ENCODE assay signal across 17 mouse cellular contexts in the genomic region with DNA sequence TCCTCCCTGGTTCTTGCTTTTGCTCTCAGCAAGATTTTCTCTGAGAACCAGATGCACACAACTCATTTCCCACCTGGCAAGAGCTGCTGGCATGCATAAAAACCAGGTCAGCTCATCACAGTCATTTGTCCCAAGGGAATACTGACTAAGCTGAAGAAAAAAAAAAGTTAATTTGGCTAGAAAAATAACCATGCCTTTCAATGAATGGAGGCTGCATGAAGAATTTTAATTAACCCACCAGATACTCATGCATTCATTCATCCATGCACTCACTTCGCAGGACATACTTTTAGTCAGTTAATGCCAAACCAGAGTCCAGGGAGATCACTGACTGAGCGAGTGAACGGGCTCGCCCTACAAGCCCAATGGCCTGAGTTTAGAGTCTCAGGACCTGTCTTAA.
A peak's percentile ranks its signal among the peaks of the same experiment; 100 is the strongest.
DNase-seq lines count a peak whose midpoint lies in the region; ATAC-seq and TF ChIP-seq lines count a peak whose summit lies in the region.
"Had no signal": no experiment of that assay in that cellular context is flagged by ENCODE, and none has a peak within 500 bp of the region (broad histone marks: within the 10 kb centered on the region; RNA-seq: fewer than 3 reads in every experiment).

No protein-coding gene starts in this region.

- no peak overlapping the region for H3K27ac ChIP-seq in layer of hippocampus, adult 2 months
- no peak overlapping the region for H3K27ac ChIP-seq in kidney, embryonic 16.5 days (ENCODE audit: low read length)
- no peak overlapping the region for H3K27ac ChIP-seq in forebrain, postnatal 0 days (ENCODE audit: low read depth, low read length)
- no peak overlapping the region for H3K27ac ChIP-seq in midbrain, embryonic 13.5 days
- H3K27ac ChIP-seq: embryonic facial prominence, embryonic 12.5 days; heart, embryonic 13.5 days; macrophage; midbrain, embryonic 12.5 days had no signal

- ATAC-seq in kidney, embryonic 16.5 days (ENCODE audit: low FRiP score, low TSS enrichment), result peak; percentile 51; the same call in 1 of the 2 replicates
- ATAC-seq in forebrain, postnatal 0 days, result no peak
- ATAC-seq in midbrain, embryonic 13.5 days, result no peak
- ATAC-seq: inflammation-experienced regulatory T-cells, adult 6 months had no signal

- H3K9me3 ChIP-seq in kidney, embryonic 16.5 days (ENCODE audit: low read length), result peaks cover 12% of the 10 kb centered on the region; the same call in 1 of the 2 replicates
- H3K9me3 ChIP-seq in forebrain, postnatal 0 days (ENCODE audit: low read length), result no peaks in the 10 kb centered on the region; the same call in 1 of the 2 replicates
- peaks cover 3% of the 10 kb centered on the region for H3K9me3 ChIP-seq in midbrain, embryonic 13.5 days

- WGBS in kidney, embryonic 16.5 days, result 68% methylated on average over 4 of the region's 4 CpGs
- 87% methylated on average over 4 of the region's 4 CpGs for WGBS in forebrain, postnatal 0 days
- 91% methylated on average over 4 of the region's 4 CpGs for WGBS in midbrain, embryonic 13.5 days

- H3K4me2 ChIP-seq in kidney, embryonic 16.5 days (replicated peaks; ENCODE audit: low read depth, low read length), result no peak overlapping the region
- no peak overlapping the region for H3K4me2 ChIP-seq in forebrain, postnatal 0 days (ENCODE audit: low read depth)
- no peak overlapping the region for H3K4me2 ChIP-seq in midbrain, embryonic 13.5 days (replicated peaks)
- H3K4me2 ChIP-seq: embryonic facial prominence, embryonic 12.5 days; heart, embryonic 13.5 days; lung, embryonic 14.5 days; midbrain, embryonic 12.5 days had no signal

- no peaks in the 10 kb centered on the region for H3K36me3 ChIP-seq in kidney, embryonic 16.5 days (ENCODE audit: insufficient read depth, low read length)
- no peaks in the 10 kb centered on the region for H3K36me3 ChIP-seq in forebrain, postnatal 0 days (ENCODE audit: insufficient read depth)
- H3K36me3 ChIP-seq in midbrain, embryonic 13.5 days, result no peaks in the 10 kb centered on the region
- H3K36me3 ChIP-seq: embryonic facial prominence, embryonic 12.5 days; G1E; heart, embryonic 13.5 days; midbrain, embryonic 12.5 days had no signal

- peak; percentile 3 to 10 for DNase-seq in layer of hippocampus, adult 2 months (ENCODE audit: low spot score in 2 of 2)
- DNase-seq in layer of hippocampus, adult 9-10 months (ENCODE audit: low spot score), result no peak
- DNase-seq in cerebellum, adult 8-10 months, result peak; percentile 5
- no peak for DNase-seq in forebrain, postnatal 0 days
- no peak for DNase-seq in heart, adult 18-20 months
- DNase-seq: adrenal gland, postnatal 10 days; gastrocnemius, postnatal 14 days; lung, embryonic 14.5 days; right cerebral cortex, postnatal 25 days had no signal

- no peak overlapping the region for H3K4me3 ChIP-seq in layer of hippocampus, adult 2 months
- H3K4me3 ChIP-seq in kidney, embryonic 16.5 days (ENCODE audit: low read length), result no peak overlapping the region
- H3K4me3 ChIP-seq in forebrain, postnatal 0 days (ENCODE audit: low read depth, low read length), result no peak overlapping the region
- H3K4me3 ChIP-seq in midbrain, embryonic 13.5 days (replicated peaks), result no peak overlapping the region
- H3K4me3 ChIP-seq: embryonic facial prominence, embryonic 12.5 days; heart, embryonic 13.5 days; midbrain, embryonic 12.5 days had no signal

- no peak overlapping the region for H3K9ac ChIP-seq in kidney, embryonic 16.5 days (replicated peaks; ENCODE audit: low read length)
- H3K9ac ChIP-seq in forebrain, postnatal 0 days, result no peak overlapping the region
- no peak overlapping the region for H3K9ac ChIP-seq in midbrain, embryonic 13.5 days (replicated peaks)
- H3K9ac ChIP-seq: embryonic facial prominence, embryonic 12.5 days; heart, embryonic 13.5 days; lung, embryonic 14.5 days; midbrain, embryonic 12.5 days had no signal

- H3K27me3 ChIP-seq in kidney, embryonic 16.5 days (ENCODE audit: insufficient read depth, low read length), result no peaks in the 10 kb centered on the region
- no peaks in the 10 kb centered on the region for H3K27me3 ChIP-seq in forebrain, postnatal 0 days (ENCODE audit: insufficient read depth, low read length)
- no peaks in the 10 kb centered on the region for H3K27me3 ChIP-seq in midbrain, embryonic 13.5 days
- H3K27me3 ChIP-seq: embryonic facial prominence, embryonic 12.5 days; heart, embryonic 13.5 days; midbrain, embryonic 12.5 days had no signal

- no peak for TF ChIP-seq CTCF in layer of hippocampus, adult 2 months (conservative IDR thresholded peaks at IDR 0.05)
- no peak for TF ChIP-seq CTCF in forebrain, postnatal 0 days (IDR thresholded peaks at IDR 0.05; ENCODE audit: low read depth)

- H3K4me1 ChIP-seq in kidney, embryonic 16.5 days (ENCODE audit: insufficient read depth, low read length), result no peaks in the 10 kb centered on the region
- H3K4me1 ChIP-seq in forebrain, postnatal 0 days (ENCODE audit: insufficient read depth), result no peaks in the 10 kb centered on the region
- H3K4me1 ChIP-seq in midbrain, embryonic 13.5 days (replicated peaks), result no peaks in the 10 kb centered on the region
- H3K4me1 ChIP-seq: embryonic facial prominence, embryonic 12.5 days; heart, embryonic 13.5 days; midbrain, embryonic 12.5 days had no signal

Comparison
In these comparisons a context has a peak if more than half of its experiments do, and no peak if none do; other contexts are left out.
1. DNase-seq: peak in layer of hippocampus, adult 2 months (2 of 2) and cerebellum, adult 8-10 months (single experiment); none in layer of hippocampus, adult 9-10 months (single experiment), forebrain, postnatal 0 days (single experiment) and heart, adult 18-20 months (0 of 2).